Mouse (Mus musculus): ENCODE measurements at regions not wholly inside any gene's neighbourhood (a gene's known extent, or its start where the extent isn't known, plus 50 kb on each side); places are given as distances from the start of the nearest gene placed in this dataset.

GRCm38 (mm10) chr9:118416032-118416431 lies 62.0 kb upstream of the Eomes start:
- no peaks in the 10 kb centered on the region for H3K4me1 ChIP-seq (replicated peaks)
- no peaks in the 10 kb centered on the region for H3K36me3 ChIP-seq
- H3K27ac ChIP-seq, result no peak overlapping the region
- H3K9me3 ChIP-seq (replicated peaks), result no peaks in the 10 kb centered on the region
- ATAC-seq (replicated peaks; ENCODE audit: insufficient number of reproducible peaks, insufficient read depth, low FRiP score, low read depth), result no peak
- no peak overlapping the region for H3K9ac ChIP-seq
- no peak overlapping the region for H3K4me3 ChIP-seq
- WGBS, result 36% methylated on average over 4 of the region's 4 CpGs
- no peak overlapping the region for H3K4me2 ChIP-seq
- H3K27me3 ChIP-seq, result no peaks in the 10 kb centered on the region

DNA sequence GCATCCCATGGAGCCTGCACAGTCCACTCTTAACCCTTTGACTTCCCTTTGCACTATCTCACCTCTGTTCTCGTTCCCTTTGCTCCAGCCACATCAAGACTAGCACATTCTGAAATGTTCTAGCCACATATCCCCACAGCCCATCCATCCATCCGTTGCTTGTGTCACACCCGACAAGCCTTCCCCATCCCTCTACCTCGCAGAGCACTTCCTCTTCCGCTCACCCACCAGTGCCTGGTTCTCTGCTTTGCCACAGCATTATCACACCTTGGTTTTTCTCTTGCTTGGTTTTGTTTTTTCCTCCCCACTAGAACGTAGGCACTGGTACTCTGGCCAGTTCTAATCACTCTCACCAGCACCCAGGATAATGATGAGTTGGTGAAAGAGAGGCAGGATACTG lies 61.5 kb upstream of the Eomes start:
- no peak overlapping the region for H3K4me2 ChIP-seq
- H3K9me3 ChIP-seq (replicated peaks), result no peaks in the 10 kb centered on the region
- no peak overlapping the region for H3K27ac ChIP-seq
- H3K4me1 ChIP-seq (replicated peaks), result no peaks in the 10 kb centered on the region
- H3K4me3 ChIP-seq, result no peak overlapping the region
- no peaks in the 10 kb centered on the region for H3K27me3 ChIP-seq
- no peaks in the 10 kb centered on the region for H3K36me3 ChIP-seq
- no peak overlapping the region for H3K9ac ChIP-seq
- 72% methylated on average over 6 of the region's 6 CpGs for WGBS
- no peak for ATAC-seq (replicated peaks; ENCODE audit: insufficient number of reproducible peaks, insufficient read depth, low FRiP score, low read depth)

- no peak overlapping the region for H3K27ac ChIP-seq
- H3K27me3 ChIP-seq, result no peaks in the 10 kb centered on the region
- WGBS, result 76% methylated on average over 6 of the region's 6 CpGs
- ATAC-seq (replicated peaks; ENCODE audit: insufficient number of reproducible peaks, insufficient read depth, low FRiP score, low read depth), result no peak
- no peaks in the 10 kb centered on the region for H3K36me3 ChIP-seq
- no peaks in the 10 kb centered on the region for H3K4me1 ChIP-seq (replicated peaks)
- H3K4me2 ChIP-seq, result no peak overlapping the region
- no peak overlapping the region for H3K9ac ChIP-seq
- no peaks in the 10 kb centered on the region for H3K9me3 ChIP-seq (replicated peaks)
- no peak overlapping the region for H3K4me3 ChIP-seq
Observed at GRCm38 (mm10) chr9:118424344-118424743, 53.7 kb upstream of the Eomes start.
